Mouse (Mus musculus) cerebellum, adult 8-10 months (tissue): ENCODE data around the gene Frmd4a.
A peak's percentile ranks its signal among the peaks of the same experiment; 100 is the strongest.
"Not testable (repeated sequence)": the region's sequence is repeated elsewhere in the genome, so short reads cannot be mapped to it uniquely, and the experiment has no call there.

ENCODE experiments used
- DNase-seq: peaks from one replicate; pipeline ENCODE4 v3.0.0; 2022

The Frmd4a gene

GRCm38 (mm10) chr2:4535187-4535864, 517.8 kb downstream of the Frmd4a start:
- no peak for DNase-seq

- DNase-seq, result no peak
These were observed 523.8 kb downstream of the Frmd4a start for GRCm38 (mm10) chr2:4541330-4541729.

- no peak for DNase-seq
These were observed 524.5 kb downstream of the Frmd4a start for GRCm38 (mm10) chr2:4541844-4542628.

- no peak for DNase-seq
These were observed 525.3 kb downstream of the Frmd4a start for GRCm38 (mm10) chr2:4542629-4543416.

GRCm38 (mm10) chr2:4543417-4543775, 525.9 kb downstream of the Frmd4a start:
- DNase-seq, result no peak

GRCm38 (mm10) chr2:4544360-4544759, 526.8 kb downstream of the Frmd4a start:
- DNase-seq, result no peak

- DNase-seq, result no peak
These were observed 527.7 kb downstream of the Frmd4a start for GRCm38 (mm10) chr2:4545261-4545660.

GRCm38 (mm10) chr2:4547003-4547662, 529.6 kb downstream of the Frmd4a start:
- no peak for DNase-seq

GRCm38 (mm10) chr2:4549271-4549670, 531.8 kb downstream of the Frmd4a start:
- DNase-seq, result no peak

- DNase-seq, result no peak
These were observed 532.7 kb downstream of the Frmd4a start for GRCm38 (mm10) chr2:4550017-4550763.

- no peak for DNase-seq
These were observed 533.9 kb downstream of the Frmd4a start for GRCm38 (mm10) chr2:4551438-4551837.

GRCm38 (mm10) chr2:4551866-4552265, 534.3 kb downstream of the Frmd4a start:
- DNase-seq, result no peak

GRCm38 (mm10) chr2:4552486-4552885, 535.0 kb downstream of the Frmd4a start:
- no peak for DNase-seq

GRCm38 (mm10) chr2:4555221-4555631, 537.7 kb downstream of the Frmd4a start:
- no peak for DNase-seq

- DNase-seq, result no peak
These were observed 538.7 kb downstream of the Frmd4a start for GRCm38 (mm10) chr2:4556188-4556587.

- no peak for DNase-seq
These were observed 539.5 kb downstream of the Frmd4a start for GRCm38 (mm10) chr2:4557028-4557427.

- no peak for DNase-seq
These were observed 539.9 kb downstream of the Frmd4a start for GRCm38 (mm10) chr2:4557466-4557865.

GRCm38 (mm10) chr2:4558651-4559203, 541.2 kb downstream of the Frmd4a start:
- DNase-seq, result peak; percentile 16

GRCm38 (mm10) chr2:4559211-4559882, 541.8 kb downstream of the Frmd4a start:
- peak; percentile 64 for DNase-seq

GRCm38 (mm10) chr2:4559883-4560247, 542.3 kb downstream of the Frmd4a start:
- DNase-seq, result no peak

- not testable (repeated sequence) for DNase-seq
These were observed 543.0 kb downstream of the Frmd4a start for GRCm38 (mm10) chr2:4560516-4560915.
